Mouse (Mus musculus): Measurements from ENCODE around the gene Knl1. TPM values are rescaled to one million over a fixed set of nuclear protein-coding genes. Genes with fewer than 3 reads are reported as not detected.

Knl1 gene
- total RNA-seq, 1 experiment = 31.4 TPM

- Histone ChIP-seq H3K36me3 (ENCODE audit: control insufficient read depth, insufficient read depth, low read length, poor library complexity, severe bottlenecking) (peaks cover 7% of the 10 kb centered on the region), H3K4me3 (ENCODE audit: insufficient read depth in 1 of 2, low read depth in 1 of 2, low read length in 2 of 2, poor library complexity in 1 of 2, severe bottlenecking in 1 of 2) (no peak overlapping the region), H3K4me1 (ENCODE audit: control insufficient read depth in 2 of 2, insufficient read depth in 2 of 2, low read length in 2 of 2, poor library complexity in 1 of 2) (no peaks in the 10 kb centered on the region), H3K27ac (ENCODE audit: insufficient read depth, low read depth, low read length, poor library complexity, severe bottlenecking) (no peak overlapping the region), H3K9ac (ENCODE audit: insufficient read depth, low read depth, low read length, poor library complexity, severe bottlenecking) (no peak overlapping the region), H3K9me3 (ENCODE audit: control insufficient read depth, insufficient read depth, low read depth, low read length) (no peaks in the 10 kb centered on the region)
- in situ Hi-C loops (cut with MboI; ENCODE audit: low sequenced_read_pairs in 2 of 2, unreplicated experiment in 2 of 2) = no loop called here
- no peak for DNase-seq (ENCODE audit: low read depth, low spot score)
- TF ChIP-seq HCFC1 (IDR thresholded peaks at IDR 0.05; ENCODE audit: borderline replicate concordance, insufficient read depth, low read length) (no peak), ZC3H11A (IDR thresholded peaks at IDR 0.05; ENCODE audit: borderline replicate concordance, low read depth, low read length) (no peak), ZNF384 (IDR thresholded peaks at IDR 0.05; ENCODE audit: low read depth, low read length) (no peak), MAFK (IDR thresholded peaks at IDR 0.05; ENCODE audit: insufficient read depth, low read depth, low read length) (no peak), CHD2 (IDR thresholded peaks at IDR 0.05; ENCODE audit: low read depth, low read length) (no peak)
Measured at GRCm38 (mm10) chr2:119101552-119101951, 54.6 kb downstream of the Knl1 start.

GRCm38 (mm10) chr2:119106583-119106982, 59.7 kb downstream of the Knl1 start:
- no peak for TF ChIP-seq MAFK (IDR thresholded peaks at IDR 0.05; ENCODE audit: insufficient read depth, low read depth, low read length)
- TF ChIP-seq CHD2 (IDR thresholded peaks at IDR 0.05; ENCODE audit: low read depth, low read length) = no peak
- TF ChIP-seq HCFC1 (IDR thresholded peaks at IDR 0.05; ENCODE audit: borderline replicate concordance, insufficient read depth, low read length) = no peak
- no peak for TF ChIP-seq ZC3H11A (IDR thresholded peaks at IDR 0.05; ENCODE audit: borderline replicate concordance, low read depth, low read length)
- no peak for TF ChIP-seq ZNF384 (IDR thresholded peaks at IDR 0.05; ENCODE audit: low read depth, low read length)
- H3K4me3 ChIP-seq (ENCODE audit: insufficient read depth in 1 of 2, low read depth in 1 of 2, low read length in 2 of 2, poor library complexity in 1 of 2, severe bottlenecking in 1 of 2) = no peak overlapping the region
- no peak overlapping the region for H3K9ac ChIP-seq (ENCODE audit: insufficient read depth, low read depth, low read length, poor library complexity, severe bottlenecking)
- no peak for DNase-seq (ENCODE audit: low read depth, low spot score)
- no peaks in the 10 kb centered on the region for H3K9me3 ChIP-seq (ENCODE audit: control insufficient read depth, insufficient read depth, low read depth, low read length)
- no peaks in the 10 kb centered on the region for H3K4me1 ChIP-seq (ENCODE audit: control insufficient read depth in 2 of 2, insufficient read depth in 2 of 2, low read length in 2 of 2, poor library complexity in 1 of 2)
- peaks cover 11% of the 10 kb centered on the region for H3K36me3 ChIP-seq (ENCODE audit: control insufficient read depth, insufficient read depth, low read length, poor library complexity, severe bottlenecking)
- H3K27ac ChIP-seq (ENCODE audit: insufficient read depth, low read depth, low read length, poor library complexity, severe bottlenecking) = no peak overlapping the region
- in situ Hi-C loops (cut with MboI; ENCODE audit: low sequenced_read_pairs in 2 of 2, unreplicated experiment in 2 of 2) = no loop called here

GRCm38 (mm10) chr2:119108554-119108953, 61.6 kb downstream of the Knl1 start:
- Histone ChIP-seq H3K9ac (ENCODE audit: insufficient read depth, low read depth, low read length, poor library complexity, severe bottlenecking) (no peak overlapping the region), H3K9me3 (ENCODE audit: control insufficient read depth, insufficient read depth, low read depth, low read length) (no peaks in the 10 kb centered on the region), H3K4me1 (ENCODE audit: control insufficient read depth in 2 of 2, insufficient read depth in 2 of 2, low read length in 2 of 2, poor library complexity in 1 of 2) (no peaks in the 10 kb centered on the region), H3K4me3 (ENCODE audit: insufficient read depth in 1 of 2, low read depth in 1 of 2, low read length in 2 of 2, poor library complexity in 1 of 2, severe bottlenecking in 1 of 2) (no peak overlapping the region), H3K36me3 (ENCODE audit: control insufficient read depth, insufficient read depth, low read length, poor library complexity, severe bottlenecking) (peaks cover 4% of the 10 kb centered on the region), H3K27ac (ENCODE audit: insufficient read depth, low read depth, low read length, poor library complexity, severe bottlenecking) (no peak overlapping the region)
- DNase-seq (ENCODE audit: low read depth, low spot score) = peak; percentile 77
- TF ChIP-seq MAFK (IDR thresholded peaks at IDR 0.05; ENCODE audit: insufficient read depth, low read depth, low read length) = 0 out of 2 replicates have a peak, but pooled peaks have one; percentile 7
- TF ChIP-seq ZNF384 (IDR thresholded peaks at IDR 0.05; ENCODE audit: low read depth, low read length) = 0 out of 2 replicates have a peak, but pooled peaks have one; percentile 17
- TF ChIP-seq HCFC1 (IDR thresholded peaks at IDR 0.05; ENCODE audit: borderline replicate concordance, insufficient read depth, low read length) = no peak
- no peak for TF ChIP-seq CHD2 (IDR thresholded peaks at IDR 0.05; ENCODE audit: low read depth, low read length)
- no peak for TF ChIP-seq ZC3H11A (IDR thresholded peaks at IDR 0.05; ENCODE audit: borderline replicate concordance, low read depth, low read length)
- in situ Hi-C loops (cut with MboI; ENCODE audit: low sequenced_read_pairs in 2 of 2, unreplicated experiment in 2 of 2) = no loop called here

- no peak overlapping the region for H3K9ac ChIP-seq (ENCODE audit: insufficient read depth, low read depth, low read length, poor library complexity, severe bottlenecking)
- no peak for DNase-seq (ENCODE audit: low read depth, low spot score)
- no peaks in the 10 kb centered on the region; a peak in 1 of 4 replicates for H3K4me1 ChIP-seq (ENCODE audit: control insufficient read depth in 2 of 2, insufficient read depth in 2 of 2, low read length in 2 of 2, poor library complexity in 1 of 2)
- in situ Hi-C loops (cut with MboI; ENCODE audit: low sequenced_read_pairs in 2 of 2, unreplicated experiment in 2 of 2) = no loop called here
- H3K4me3 ChIP-seq (ENCODE audit: insufficient read depth in 1 of 2, low read depth in 1 of 2, low read length in 2 of 2, poor library complexity in 1 of 2, severe bottlenecking in 1 of 2) = no peak overlapping the region
- H3K9me3 ChIP-seq (ENCODE audit: control insufficient read depth, insufficient read depth, low read depth, low read length) = no peaks in the 10 kb centered on the region
- no peak overlapping the region for H3K27ac ChIP-seq (ENCODE audit: insufficient read depth, low read depth, low read length, poor library complexity, severe bottlenecking)
- TF ChIP-seq ZNF384 (IDR thresholded peaks at IDR 0.05; ENCODE audit: low read depth, low read length) = peak; percentile 53; the same call in 1 of the 2 replicates
- TF ChIP-seq CHD2 (IDR thresholded peaks at IDR 0.05; ENCODE audit: low read depth, low read length) = no peak
- peaks cover 4% of the 10 kb centered on the region for H3K36me3 ChIP-seq (ENCODE audit: control insufficient read depth, insufficient read depth, low read length, poor library complexity, severe bottlenecking)
Measured at GRCm38 (mm10) chr2:119111060-119111459, 64.1 kb downstream of the Knl1 start.

Data from ES-E14 (cell line).